Mouse (Mus musculus): Measurements from ENCODE around the gene 1500011B03Rik.

DNA sequence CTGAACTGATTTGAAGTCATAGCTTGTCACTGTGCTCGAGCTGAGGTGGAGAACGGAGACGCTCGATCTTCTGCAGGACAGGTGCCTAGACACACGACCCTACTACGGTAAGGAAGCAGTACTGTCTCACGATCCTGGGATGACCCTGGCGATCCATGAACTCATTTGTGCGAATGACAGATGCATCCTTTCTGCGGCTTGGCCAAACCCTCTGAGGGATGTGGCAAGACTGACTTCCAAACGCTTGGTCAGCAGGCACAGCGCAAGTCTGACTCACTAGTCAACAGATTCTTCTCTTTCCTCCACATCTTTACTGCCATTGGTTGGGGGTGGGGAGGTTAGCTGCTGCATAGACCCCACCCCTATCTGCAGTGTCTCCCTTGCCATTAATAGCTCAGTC is 4.2 kb upstream of the 1500011B03Rik start:
- TF ChIP-seq CTCF (IDR thresholded peaks at IDR 0.05; ENCODE audit: extremely low read depth, insufficient read depth, insufficient read length, insufficient replicate concordance) (no peak), POLR2A (IDR thresholded peaks at IDR 0.05; ENCODE audit: low read depth, low read length) (no peak)
